ENCODE assay signal across 33 mouse cellular contexts in the genomic region with DNA sequence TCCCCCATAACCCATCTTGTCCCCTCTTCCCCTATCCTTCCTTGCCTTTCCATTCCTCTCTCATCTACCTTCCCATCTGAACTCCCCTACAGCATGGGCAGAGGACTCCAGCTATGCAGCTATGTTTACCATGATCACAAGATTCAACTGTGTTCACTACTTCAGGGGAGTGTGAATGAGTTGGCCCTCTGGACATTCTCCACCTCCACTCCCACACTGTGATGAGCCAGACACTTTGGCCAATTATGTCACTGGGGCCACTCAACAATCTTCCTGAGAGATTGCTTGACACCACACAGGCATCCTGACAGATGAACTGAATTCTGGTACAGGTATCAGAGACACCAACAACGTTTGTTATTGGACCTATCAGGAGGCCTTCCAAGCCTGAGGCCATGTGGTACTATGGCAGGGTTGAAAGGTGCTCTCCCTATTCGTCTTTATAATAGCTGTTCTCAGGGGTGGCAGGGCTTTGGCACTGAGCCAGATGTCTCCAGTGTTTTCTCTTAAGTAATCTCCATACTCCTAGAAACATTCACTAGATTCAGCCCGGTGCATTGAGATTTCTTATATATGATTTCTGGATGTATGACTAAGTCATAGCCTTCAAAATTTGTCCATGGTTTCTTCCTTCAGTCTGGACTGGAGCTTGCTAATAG. TPM values are rescaled to one million over a fixed set of nuclear protein-coding genes. Genes with fewer than 3 reads are reported as not detected.
DNase-seq lines count a peak whose midpoint lies in the region; ATAC-seq and TF ChIP-seq lines count a peak whose summit lies in the region.
"Had no signal": no experiment of that assay in that cellular context is flagged by ENCODE, and none has a peak within 500 bp of the region (broad histone marks: within the 10 kb centered on the region; RNA-seq: fewer than 3 reads in every experiment).

No protein-coding gene starts in this region.

- H3K27ac ChIP-seq in embryonic facial prominence, embryonic 14.5 days (replicated peaks; ENCODE audit: low read depth, low read length), result no peak overlapping the region
- H3K27ac ChIP-seq in embryonic facial prominence, embryonic 10.5 days (replicated peaks), result no peak overlapping the region
- no peak overlapping the region for H3K27ac ChIP-seq in left cerebral cortex, adult 2 months
- H3K27ac ChIP-seq: embryonic facial prominence, embryonic 15.5 days; forebrain, embryonic 15.5 days; hindbrain, embryonic 10.5 days; intestine, embryonic 15.5 days; layer of hippocampus, adult 2 months; limb, embryonic 12.5 days; midbrain, embryonic 15.5 days had no signal

- H3K4me3 ChIP-seq in embryonic facial prominence, embryonic 14.5 days (ENCODE audit: low read depth, low read length), result no peak overlapping the region
- H3K4me3 ChIP-seq in embryonic facial prominence, embryonic 10.5 days, result no peak overlapping the region
- H3K4me3 ChIP-seq in left cerebral cortex, adult 2 months, result no peak overlapping the region
- H3K4me3 ChIP-seq: embryonic facial prominence, embryonic 15.5 days; forebrain, embryonic 15.5 days; heart, embryonic 12.5 days; hindbrain, embryonic 10.5 days; intestine, embryonic 15.5 days; layer of hippocampus, adult 2 months; limb, embryonic 12.5 days; megakaryocyte, embryonic 14.5 days; midbrain, embryonic 15.5 days; myocyte had no signal

- no peak for TF ChIP-seq CTCF in left cerebral cortex, adult 2 months (IDR thresholded peaks at IDR 0.05)

- ATAC-seq in embryonic facial prominence, embryonic 14.5 days (ENCODE audit: low read depth), result no peak
- ATAC-seq in erythroid progenitor cell, adult 5-6 weeks (replicated peaks; ENCODE audit: low FRiP score, poor library complexity, severe bottlenecking), result no peak
- ATAC-seq: forebrain, embryonic 15.5 days; hindbrain, embryonic 16.5 days; intestine, embryonic 15.5 days; liver, postnatal 0 days; midbrain, embryonic 15.5 days had no signal

- peak; percentile 1 for DNase-seq in embryonic facial prominence, embryonic 14.5 days (ENCODE audit: low spot score)
- no peak for DNase-seq in embryonic facial prominence, embryonic 10.5 days (ENCODE audit: low spot score)
- peak; percentile 42 to 53 for DNase-seq in kidney, postnatal 25 days
- DNase-seq in kidney, adult 11 months, result no peak
- peak; percentile 14 for DNase-seq in 3134 (ENCODE audit: extremely low read depth, insufficient read length, low spot score)
- peak; percentile 77 for DNase-seq in 3T3-L1 (ENCODE audit: low read depth, low spot score)
- DNase-seq in left cerebral cortex, adult 2 months (ENCODE audit: extremely low spot score in 1 of 2, low spot score in 2 of 2), result no peak
- DNase-seq: adrenal gland, adult 2 months; cerebellum, adult 9-10 months; gastrocnemius, postnatal 10 days; heart, postnatal 10 days; liver, postnatal 0 days; right cerebral cortex, adult 18-20 months; right cerebral cortex, postnatal 4 days; thymus, postnatal 14 days had no signal

- no peak overlapping the region for H3K9ac ChIP-seq in embryonic facial prominence, embryonic 14.5 days (ENCODE audit: low read depth, low read length)
- H3K9ac ChIP-seq: embryonic facial prominence, embryonic 15.5 days; forebrain, embryonic 15.5 days; heart, embryonic 12.5 days; intestine, embryonic 15.5 days; limb, embryonic 12.5 days; liver, postnatal 0 days; midbrain, embryonic 15.5 days had no signal

- no peaks in the 10 kb centered on the region for H3K4me1 ChIP-seq in embryonic facial prominence, embryonic 14.5 days (ENCODE audit: control insufficient read depth, insufficient read depth, low read length)
- H3K4me1 ChIP-seq in embryonic facial prominence, embryonic 10.5 days, result no peaks in the 10 kb centered on the region
- H3K4me1 ChIP-seq: embryonic facial prominence, embryonic 15.5 days; forebrain, embryonic 15.5 days; heart, embryonic 12.5 days; hindbrain, embryonic 10.5 days; intestine, embryonic 15.5 days; limb, embryonic 12.5 days; midbrain, embryonic 15.5 days had no signal

- WGBS in embryonic facial prominence, embryonic 14.5 days, result 40% methylated on average over 3 of the region's 3 CpGs
- 68% methylated on average over 3 of the region's 3 CpGs for WGBS in embryonic facial prominence, embryonic 10.5 days

- intact Hi-C loops in left cerebral cortex, adult 2 months (cut with DNase I), result no loop called here

- no peaks in the 10 kb centered on the region for H3K27me3 ChIP-seq in embryonic facial prominence, embryonic 14.5 days (replicated peaks; ENCODE audit: control insufficient read depth, insufficient read depth, low read length)
- no peaks in the 10 kb centered on the region for H3K27me3 ChIP-seq in embryonic facial prominence, embryonic 10.5 days (replicated peaks; ENCODE audit: low read depth, poor library complexity, severe bottlenecking)
- H3K27me3 ChIP-seq: embryonic facial prominence, embryonic 15.5 days; forebrain, embryonic 15.5 days; intestine, embryonic 15.5 days; limb, embryonic 12.5 days; midbrain, embryonic 15.5 days had no signal

- no peaks in the 10 kb centered on the region for H3K36me3 ChIP-seq in embryonic facial prominence, embryonic 14.5 days (ENCODE audit: control insufficient read depth, insufficient read depth, low read length)
- no peaks in the 10 kb centered on the region for H3K36me3 ChIP-seq in embryonic facial prominence, embryonic 10.5 days (replicated peaks)
- H3K36me3 ChIP-seq: embryonic facial prominence, embryonic 15.5 days; forebrain, embryonic 15.5 days; heart, embryonic 12.5 days; hindbrain, embryonic 10.5 days; intestine, embryonic 15.5 days; limb, embryonic 12.5 days; midbrain, embryonic 15.5 days had no signal

- H3K9me3 ChIP-seq in embryonic facial prominence, embryonic 14.5 days (ENCODE audit: control insufficient read depth, low read length), result no peaks in the 10 kb centered on the region
- H3K9me3 ChIP-seq in embryonic facial prominence, embryonic 10.5 days, result no peaks in the 10 kb centered on the region
- H3K9me3 ChIP-seq: embryonic facial prominence, embryonic 15.5 days; forebrain, embryonic 15.5 days; heart, embryonic 12.5 days; hindbrain, embryonic 10.5 days; intestine, embryonic 15.5 days; limb, embryonic 12.5 days; megakaryocyte, embryonic 14.5 days; midbrain, embryonic 15.5 days had no signal

- H3K4me2 ChIP-seq in embryonic facial prominence, embryonic 14.5 days (ENCODE audit: low read depth, low read length), result no peak overlapping the region
- H3K4me2 ChIP-seq: embryonic facial prominence, embryonic 15.5 days; forebrain, embryonic 15.5 days; heart, embryonic 12.5 days; intestine, embryonic 15.5 days; limb, embryonic 12.5 days; liver, embryonic 11.5 days; midbrain, embryonic 15.5 days had no signal

RNA-seq across cellular contexts. Expression of gene Serpina3a, which starts 2.5 kb away (rescaled TPM):
- polyA plus RNA-seq in embryonic facial prominence, embryonic 14.5 days (2014; fragmentation: Nextera tagmentation; extraction: Ambion mirVana), result not detected in 2 replicates
- not detected in 2 replicates for polyA plus RNA-seq in embryonic facial prominence, embryonic 10.5 days (2016; fragmentation: Nextera tagmentation; extraction: Ambion mirVana)
- not detected for total RNA-seq in left cerebral cortex, adult 2 months (2021)
- total RNA-seq in erythroid progenitor cell, adult 5-6 weeks (2015; ENCODE audit: low replicate concordance), result not detected in 2 replicates
- total RNA-seq in erythroid progenitor cell, adult 5-6 weeks (2017; ENCODE audit: low replicate concordance), result not detected in 2 replicates
- total RNA-seq: adrenal gland, adult 2 months; gastrocnemius, postnatal 10 days; granulocyte monocyte progenitor cell, adult 5-6 weeks; heart, postnatal 10 days; layer of hippocampus, adult 2 months; layer of hippocampus, postnatal 25 days; left cerebral cortex, postnatal 14 days had no signal
- polyA plus RNA-seq: adrenal gland, adult 2 months; embryonic facial prominence, embryonic 15.5 days; forebrain, embryonic 15.5 days; heart, embryonic 12.5 days; hindbrain, embryonic 10.5 days; hindbrain, embryonic 16.5 days; intestine, embryonic 15.5 days; limb, embryonic 12.5 days; liver, embryonic 11.5 days; liver, postnatal 0 days; midbrain, embryonic 15.5 days; myocyte; neural tube, embryonic 14.5 days; stomach, embryonic 14.5 days had no signal

RNA-seq across cellular contexts. Expression of gene Serpina3b, which starts 12.7 kb away (rescaled TPM):
- not detected in 2 replicates for polyA plus RNA-seq in embryonic facial prominence, embryonic 14.5 days (2014; fragmentation: Nextera tagmentation; extraction: Ambion mirVana)
- polyA plus RNA-seq in embryonic facial prominence, embryonic 10.5 days (2016; fragmentation: Nextera tagmentation; extraction: Ambion mirVana), result not detected in 2 replicates
- not detected for total RNA-seq in left cerebral cortex, adult 2 months (2021)
- total RNA-seq in erythroid progenitor cell, adult 5-6 weeks (2015; ENCODE audit: low replicate concordance), result not detected in 2 replicates
- not detected in 2 replicates for total RNA-seq in erythroid progenitor cell, adult 5-6 weeks (2017; ENCODE audit: low replicate concordance)
- total RNA-seq: gastrocnemius, postnatal 10 days; granulocyte monocyte progenitor cell, adult 5-6 weeks; heart, postnatal 10 days; layer of hippocampus, adult 2 months; layer of hippocampus, postnatal 25 days; left cerebral cortex, postnatal 14 days had no signal
- polyA plus RNA-seq: adrenal gland, adult 2 months; embryonic facial prominence, embryonic 15.5 days; forebrain, embryonic 15.5 days; hindbrain, embryonic 10.5 days; hindbrain, embryonic 16.5 days; intestine, embryonic 15.5 days; limb, embryonic 12.5 days; midbrain, embryonic 15.5 days; myocyte; neural tube, embryonic 14.5 days had no signal

RNA-seq across cellular contexts. Expression of gene Serpina5, which starts 14.1 kb away (rescaled TPM):
- polyA plus RNA-seq in embryonic facial prominence, embryonic 14.5 days (2014; fragmentation: Nextera tagmentation; extraction: Ambion mirVana), result not detected in 2 replicates
- polyA plus RNA-seq in embryonic facial prominence, embryonic 10.5 days (2016; fragmentation: Nextera tagmentation; extraction: Ambion mirVana), result not detected in 2 replicates
- total RNA-seq in left cerebral cortex, adult 2 months (2021), result not detected
- not detected in 2 replicates for total RNA-seq in erythroid progenitor cell, adult 5-6 weeks (2015; ENCODE audit: low replicate concordance)
- not detected in 2 replicates for total RNA-seq in erythroid progenitor cell, adult 5-6 weeks (2017; ENCODE audit: low replicate concordance)
- total RNA-seq: gastrocnemius, postnatal 10 days; granulocyte monocyte progenitor cell, adult 5-6 weeks; heart, postnatal 10 days; layer of hippocampus, adult 2 months; layer of hippocampus, postnatal 25 days; left cerebral cortex, postnatal 14 days had no signal
- polyA plus RNA-seq: adrenal gland, adult 2 months; embryonic facial prominence, embryonic 15.5 days; forebrain, embryonic 15.5 days; heart, embryonic 12.5 days; hindbrain, embryonic 10.5 days; hindbrain, embryonic 16.5 days; intestine, embryonic 15.5 days; limb, embryonic 12.5 days; liver, embryonic 11.5 days; midbrain, embryonic 15.5 days; myocyte; neural tube, embryonic 14.5 days; stomach, embryonic 14.5 days had no signal

RNA-seq across cellular contexts. Expression of gene Serpina3c, which starts 38.6 kb away (rescaled TPM):
- not detected in 2 replicates for polyA plus RNA-seq in embryonic facial prominence, embryonic 14.5 days (2014; fragmentation: Nextera tagmentation; extraction: Ambion mirVana)
- polyA plus RNA-seq in embryonic facial prominence, embryonic 10.5 days (2016; fragmentation: Nextera tagmentation; extraction: Ambion mirVana), result not detected in 2 replicates
- not detected for total RNA-seq in left cerebral cortex, adult 2 months (2021)
- total RNA-seq in erythroid progenitor cell, adult 5-6 weeks (2015; ENCODE audit: low replicate concordance), result not detected in 2 replicates
- not detected in 2 replicates for total RNA-seq in erythroid progenitor cell, adult 5-6 weeks (2017; ENCODE audit: low replicate concordance)
- total RNA-seq: granulocyte monocyte progenitor cell, adult 5-6 weeks; left cerebral cortex, postnatal 14 days had no signal
- polyA plus RNA-seq: forebrain, embryonic 15.5 days; hindbrain, embryonic 10.5 days; hindbrain, embryonic 16.5 days; intestine, embryonic 15.5 days; limb, embryonic 12.5 days; liver, embryonic 11.5 days; midbrain, embryonic 15.5 days; myocyte; neural tube, embryonic 14.5 days; stomach, embryonic 14.5 days had no signal

Comparison
In these comparisons a context has a peak if more than half of its experiments do, and no peak if none do; other contexts are left out.
1. DNase-seq: peak in embryonic facial prominence, embryonic 14.5 days (single experiment), kidney, postnatal 25 days (2 of 2), 3134 (single experiment) and 3T3-L1 (single experiment); none in embryonic facial prominence, embryonic 10.5 days (single experiment), kidney, adult 11 months (single experiment) and left cerebral cortex, adult 2 months (0 of 2).